Mouse (Mus musculus) ZHBTc4 (cell line): ENCODE measurements around the gene Sin3a.

Experiments
- DNase-seq: peaks from one replicate; pipeline ENCODE4 v3.0.0-alpha.2; 2011; ENCODE audit warnings: low read depth, low spot score

The Sin3a gene

DNA sequence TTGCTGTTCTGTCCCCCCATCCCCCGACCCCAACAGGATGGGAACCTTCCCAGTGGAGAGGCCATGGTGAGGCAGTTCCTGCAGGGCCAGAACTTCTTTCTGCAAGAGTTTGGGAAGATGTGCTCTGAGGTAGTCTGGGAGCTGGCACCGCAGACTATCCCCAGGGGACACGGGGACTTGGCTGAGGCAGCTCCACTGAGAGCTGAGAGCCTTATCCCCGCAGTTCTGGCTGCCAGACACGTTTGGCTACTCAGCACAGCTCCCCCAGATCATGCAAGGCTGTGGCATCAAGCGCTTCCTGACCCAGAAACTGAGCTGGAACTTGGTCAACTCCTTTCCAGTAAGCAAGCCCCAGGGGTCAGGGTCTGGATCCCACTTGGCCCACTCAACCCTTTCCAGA lies 65.4 kb downstream of the Sin3a start:
- DNase-seq = no peak

DNA sequence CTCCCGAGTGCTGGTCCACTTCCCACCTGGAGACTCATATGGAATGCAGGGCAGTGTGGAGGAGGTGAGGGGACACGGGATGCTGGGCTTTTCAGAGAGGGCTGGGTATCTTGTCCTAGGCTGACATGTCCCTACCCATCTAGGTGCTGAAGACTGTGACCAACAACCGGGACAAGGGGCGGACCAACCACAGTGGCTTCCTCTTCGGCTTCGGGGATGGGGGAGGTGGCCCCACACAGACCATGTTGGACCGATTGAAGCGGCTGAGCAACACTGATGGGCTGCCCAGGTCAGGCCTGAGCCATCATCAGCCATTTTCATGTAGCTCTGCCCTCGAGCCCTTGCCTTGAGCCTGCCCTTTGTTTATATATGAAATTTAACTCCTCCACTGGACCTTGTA lies 65.9 kb downstream of the Sin3a start:
- DNase-seq = no peak

DNA sequence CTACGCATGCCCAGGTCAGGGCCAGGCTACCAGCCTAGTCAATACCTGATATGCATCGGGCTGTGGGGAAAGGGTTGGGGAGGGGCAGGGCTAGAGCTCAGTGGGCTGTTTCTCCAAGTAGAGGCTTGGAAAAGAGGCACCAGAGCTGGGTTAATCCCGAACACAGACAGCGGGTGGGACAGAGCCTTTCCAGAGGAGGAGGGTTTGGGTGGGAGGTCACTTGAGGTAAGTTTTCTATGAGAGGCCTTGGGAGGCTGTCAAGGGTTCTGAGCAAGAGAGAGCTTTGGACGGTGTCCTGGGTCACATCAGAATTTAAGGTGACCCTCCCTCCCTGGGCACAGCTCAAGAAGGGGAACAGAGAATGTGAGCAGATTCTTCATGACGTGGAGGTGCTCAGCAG lies 66.7 kb downstream of the Sin3a start:
- DNase-seq = no peak

DNA sequence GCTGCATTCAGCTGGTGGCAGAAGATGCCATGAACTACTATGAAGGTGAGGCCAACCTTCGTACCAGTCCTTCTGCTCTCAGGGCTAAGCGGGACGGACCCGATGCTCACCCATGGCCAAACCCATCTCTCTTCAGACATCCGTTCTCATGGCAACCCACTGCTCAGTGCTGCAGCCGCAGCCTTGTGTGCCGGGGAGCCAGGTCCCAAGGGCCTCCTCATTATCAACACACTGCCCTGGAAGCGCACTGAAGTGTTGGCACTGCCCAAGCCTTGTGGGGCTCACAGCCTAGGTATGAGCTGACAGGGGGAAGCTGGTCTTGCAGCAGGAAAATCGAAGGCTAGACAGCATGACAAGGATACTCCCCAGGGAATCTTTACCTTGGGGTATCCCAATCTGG lies 67.3 kb downstream of the Sin3a start:
- DNase-seq = no peak

DNA sequence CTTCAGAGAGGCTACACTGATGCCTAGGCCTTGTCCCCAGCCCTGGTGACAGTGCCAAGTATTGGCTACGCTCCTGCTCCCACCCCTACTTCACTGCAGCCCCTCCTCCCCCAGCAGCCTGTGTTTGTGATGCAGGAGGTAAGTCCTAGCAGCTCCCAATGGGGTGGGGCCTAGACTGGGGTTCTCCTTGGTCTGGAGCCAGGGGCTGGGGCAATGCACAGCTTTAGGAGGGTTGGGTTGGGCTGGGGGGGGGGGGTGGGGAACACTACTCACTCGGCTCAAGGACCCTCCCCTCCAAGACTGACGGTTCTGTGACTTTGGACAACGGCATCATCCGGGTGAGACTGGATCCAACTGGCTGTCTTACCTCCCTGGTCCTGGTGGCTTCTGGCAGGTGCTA lies 67.7 kb downstream of the Sin3a start:
- peak; percentile 83 for DNase-seq

DNA sequence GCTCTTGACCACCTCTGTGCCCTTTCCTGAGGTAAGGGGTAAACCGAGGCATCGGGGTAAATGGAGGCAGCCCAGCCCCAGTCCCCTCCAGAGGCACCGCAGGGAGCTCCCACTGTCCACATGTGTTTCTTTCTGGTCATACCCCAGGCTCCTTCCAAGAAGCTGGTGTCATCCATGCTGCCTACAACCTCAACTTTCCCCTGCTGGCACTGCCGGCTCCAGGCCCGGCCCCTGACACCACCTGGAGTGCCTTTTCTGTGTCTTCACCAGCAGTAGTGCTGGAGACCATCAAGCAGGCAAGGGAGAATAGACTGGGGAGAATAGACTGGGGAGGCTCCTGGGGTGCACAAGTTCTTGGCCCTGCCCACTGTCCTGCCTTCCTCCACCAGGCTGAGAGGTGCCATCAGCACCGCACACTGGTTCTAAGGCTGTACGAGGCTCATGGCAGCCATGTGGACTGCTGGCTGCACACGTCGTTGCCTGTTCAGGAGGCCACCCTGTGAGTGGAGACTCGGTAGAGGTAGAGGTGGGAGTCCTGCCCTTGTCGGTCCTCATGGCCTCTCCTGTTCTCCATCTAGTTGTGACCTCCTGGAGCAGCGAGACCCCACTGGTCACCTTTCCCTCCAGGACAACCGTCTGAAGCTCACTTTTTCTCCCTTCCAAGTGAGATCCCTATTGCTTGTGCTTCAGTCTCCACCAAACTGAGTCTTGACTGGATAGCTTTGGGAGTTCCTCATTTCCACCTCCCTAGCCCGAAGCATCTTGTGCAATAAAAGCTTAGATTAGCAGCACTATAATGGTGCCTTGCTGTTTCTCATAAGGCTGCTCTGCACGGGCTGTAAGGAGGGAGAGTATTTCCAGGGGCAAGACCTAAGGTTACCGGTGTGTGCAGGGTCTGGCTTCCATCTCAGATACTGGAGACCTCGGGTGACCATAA lies 69.8 kb downstream of the Sin3a start:
- no peak for DNase-seq

DNA sequence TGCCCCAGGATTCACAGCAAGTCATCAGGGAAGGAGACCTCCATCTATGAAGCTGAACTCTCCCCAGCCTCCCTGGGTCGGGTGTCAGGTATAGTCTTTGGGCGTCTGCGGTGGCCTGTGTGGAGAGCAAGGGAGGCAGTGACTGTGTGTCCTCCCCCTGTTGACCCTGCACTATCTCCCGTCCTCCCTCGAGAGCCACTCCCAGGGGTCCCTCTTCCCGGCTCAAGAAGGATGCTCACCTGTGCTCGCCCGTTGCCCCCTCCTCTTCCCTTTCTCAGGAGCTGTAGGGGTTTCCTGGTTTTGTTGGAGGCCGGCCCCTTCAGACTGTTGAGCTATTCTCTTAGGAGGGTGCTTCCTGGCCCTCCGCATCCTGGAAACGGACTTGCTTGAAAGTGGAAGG lies 71.4 kb downstream of the Sin3a start:
- no peak for DNase-seq

DNA sequence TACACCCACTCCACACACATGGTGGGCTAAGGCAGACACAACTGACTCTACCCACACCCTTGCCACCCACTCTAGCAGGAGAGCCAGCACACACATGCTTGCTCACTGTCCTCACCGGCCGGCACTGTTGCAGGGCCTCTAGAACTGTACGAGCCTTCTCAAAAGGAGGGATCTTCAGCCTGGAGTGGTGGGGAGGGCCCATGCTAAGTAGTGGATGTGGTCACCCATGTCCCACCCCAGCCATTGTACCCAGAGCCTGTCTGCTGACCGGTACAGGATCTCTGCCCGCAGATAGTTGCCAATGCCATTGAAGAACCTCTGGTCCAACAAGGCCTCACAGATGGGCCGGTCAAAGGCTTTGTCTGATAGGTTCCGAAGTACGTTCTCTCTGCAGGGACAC lies 73.0 kb downstream of the Sin3a start:
- no peak for DNase-seq

DNA sequence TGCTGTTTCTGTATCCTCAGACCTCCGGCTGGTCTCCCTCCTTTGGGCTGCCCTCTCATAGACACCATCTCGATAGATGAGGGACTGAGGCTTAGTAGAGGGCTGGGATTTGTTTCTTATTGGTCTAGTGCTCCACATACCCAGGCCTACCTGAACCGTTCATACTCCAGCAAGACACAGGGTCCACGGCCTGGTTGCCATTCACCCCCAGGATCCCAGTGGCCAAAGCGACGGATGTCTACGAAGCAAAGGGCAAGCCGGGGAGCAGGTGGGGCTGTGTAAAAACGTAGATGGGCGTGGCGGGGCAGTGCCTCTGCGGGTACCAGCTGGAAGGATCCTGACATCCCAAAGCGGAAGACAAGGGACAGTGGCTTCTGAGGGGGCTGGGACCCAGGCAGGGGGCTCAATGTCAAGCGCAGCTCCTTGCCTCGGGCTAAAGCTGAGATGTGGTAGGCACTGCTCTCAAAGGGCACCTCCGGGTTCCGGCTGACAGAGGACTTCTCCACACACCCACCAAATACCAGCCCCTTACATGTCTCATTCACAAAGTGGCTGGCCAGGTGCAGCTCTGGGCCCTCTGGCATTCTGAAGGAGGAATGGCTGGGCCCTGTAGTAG lies 74.7 kb downstream of the Sin3a start:
- DNase-seq = no peak

DNA sequence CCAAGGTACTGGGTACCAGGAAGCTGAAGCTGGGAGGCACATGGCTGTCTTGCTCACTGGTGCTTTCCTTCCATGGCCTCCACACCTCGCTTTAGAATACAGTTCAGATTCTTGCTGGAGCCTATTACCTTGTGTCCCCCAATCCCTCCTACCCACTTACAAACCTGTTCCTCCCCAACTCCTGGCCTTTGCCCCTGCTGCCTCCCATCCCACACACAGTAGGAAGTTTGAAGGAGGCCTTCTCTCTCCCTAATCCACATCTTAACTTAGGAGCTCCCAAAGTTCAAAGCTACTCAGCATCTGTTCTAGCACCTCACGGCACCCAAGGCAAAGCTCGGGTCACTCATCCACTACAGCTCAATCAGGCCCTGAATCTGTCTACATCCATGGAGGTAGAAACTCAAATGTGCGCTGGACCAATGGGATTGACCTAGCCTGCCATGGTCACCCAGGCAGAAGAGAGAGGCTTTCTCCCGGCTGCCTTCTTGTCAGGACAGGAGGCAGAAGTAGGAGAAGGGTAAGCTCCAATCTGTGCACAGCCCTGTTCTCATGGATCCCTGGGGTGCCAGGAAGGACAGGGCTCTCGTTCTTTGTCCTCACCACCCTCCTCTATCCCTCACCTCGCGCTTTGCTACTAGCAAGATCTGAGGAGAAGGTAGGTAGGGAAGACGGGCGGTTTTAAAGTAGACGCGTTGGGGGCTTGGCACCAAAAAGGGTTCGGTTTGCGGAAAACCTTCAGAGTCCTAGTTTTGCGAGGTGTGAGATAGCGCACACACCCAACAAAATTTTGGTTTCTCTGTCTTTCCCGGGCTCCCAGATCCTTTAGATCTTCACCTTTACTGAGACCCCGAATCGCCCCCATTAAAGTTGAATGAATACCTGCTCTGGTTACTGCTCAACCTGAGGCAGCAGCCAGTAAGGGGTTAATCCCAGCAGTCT lies 75.6 kb downstream of the Sin3a start:
- peak; percentile 32 for DNase-seq

DNA sequence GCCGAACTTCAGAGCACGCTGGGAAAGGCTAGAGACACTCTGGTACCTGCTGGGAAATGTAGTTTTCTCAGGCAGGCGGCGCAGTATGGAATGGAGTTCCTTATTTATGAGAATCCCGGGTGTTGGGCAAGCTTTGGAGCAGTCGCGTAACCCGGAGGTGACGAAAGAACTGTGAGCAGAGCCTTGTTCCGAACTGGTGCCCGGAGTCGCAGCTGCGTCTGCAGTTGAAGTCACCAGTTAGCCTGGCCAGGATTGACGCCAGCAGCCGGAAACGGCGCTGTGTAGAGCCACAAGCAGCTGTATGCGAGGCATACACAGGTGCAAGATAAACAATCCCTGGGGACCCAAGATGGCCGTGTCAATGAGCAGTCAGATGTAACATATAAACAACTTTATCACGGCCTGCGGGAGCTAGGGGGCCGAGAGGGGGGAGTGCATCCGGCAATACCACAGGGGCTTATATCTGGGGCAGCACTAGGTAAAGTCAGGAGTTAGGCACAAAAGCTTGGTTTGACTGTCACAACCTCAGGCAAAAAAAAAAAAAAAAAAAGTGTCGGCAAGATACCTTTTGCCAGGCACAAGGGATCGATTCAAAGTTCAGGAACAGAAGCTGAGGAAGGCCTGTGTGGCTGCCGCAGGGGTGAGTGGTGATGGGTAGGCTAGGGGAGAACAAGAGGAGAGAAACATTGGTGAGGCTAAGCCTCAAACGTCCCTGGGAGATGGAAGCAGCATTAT lies 76.5 kb downstream of the Sin3a start, which contains the start of gene Neil1:
Neil1 (minus strand) TSS at position 162 of the 735 bp plus-strand sequence.
- peak; percentile 90 for DNase-seq

DNA sequence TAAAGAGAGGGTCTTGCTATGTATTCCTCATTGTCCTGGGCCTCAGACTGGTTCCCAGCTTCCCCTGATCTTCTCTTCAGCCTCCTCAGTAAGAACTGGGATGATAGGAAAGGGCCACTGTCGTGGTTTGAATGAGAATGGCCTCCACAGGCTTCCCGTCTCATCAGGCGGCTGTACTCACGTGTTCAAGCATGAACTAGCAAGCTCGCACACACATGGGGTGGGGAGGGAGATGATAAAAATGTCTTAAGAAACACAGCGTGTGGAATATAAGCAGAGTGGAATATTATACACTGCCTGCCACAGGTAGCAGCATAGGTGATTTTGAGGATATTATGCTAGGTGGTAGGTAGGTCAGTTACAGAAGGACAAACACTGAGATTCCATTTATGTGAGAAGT lies 77.2 kb downstream of the Sin3a start:
- DNase-seq = peak; percentile 42

DNA sequence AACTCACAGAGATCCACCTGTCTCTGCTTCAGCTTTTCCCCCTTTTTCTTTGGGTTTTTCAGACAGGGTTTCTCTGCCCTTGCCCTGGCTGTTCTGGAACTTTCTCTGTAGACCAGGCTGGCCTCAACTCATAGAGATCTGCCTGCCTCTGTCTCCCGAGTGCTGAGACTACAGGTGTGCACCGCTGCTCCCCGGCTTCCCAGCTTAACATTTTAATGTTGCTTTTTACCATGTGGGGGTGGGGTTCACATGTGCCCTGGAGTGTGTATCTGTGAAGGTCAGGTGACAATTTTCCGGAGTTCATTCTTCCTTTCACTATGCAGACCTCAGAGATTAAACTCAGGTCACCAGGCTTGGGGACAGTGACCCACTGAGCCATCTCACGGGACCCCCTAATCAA lies 78.4 kb downstream of the Sin3a start:
- no peak for DNase-seq

DNA sequence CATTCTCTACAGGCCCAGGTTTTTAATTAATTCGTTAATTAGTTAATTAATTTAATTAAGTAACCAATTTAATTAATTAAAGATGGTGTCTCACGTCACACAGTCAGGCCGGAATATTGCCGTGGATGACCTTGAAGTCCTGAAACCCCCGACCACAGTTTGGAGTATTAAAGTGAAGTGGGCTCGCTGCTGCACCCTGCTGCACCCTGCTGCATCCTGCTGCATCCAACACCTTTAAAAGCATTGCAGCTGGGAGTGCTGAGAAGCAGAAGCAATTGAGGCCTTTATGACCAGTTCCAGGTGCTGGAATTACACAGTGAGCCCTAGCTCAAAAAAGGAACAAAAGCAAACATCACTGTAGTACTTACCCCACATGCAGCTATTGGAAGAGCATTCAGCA lies 80.5 kb downstream of the Sin3a start:
- DNase-seq = no peak

DNA sequence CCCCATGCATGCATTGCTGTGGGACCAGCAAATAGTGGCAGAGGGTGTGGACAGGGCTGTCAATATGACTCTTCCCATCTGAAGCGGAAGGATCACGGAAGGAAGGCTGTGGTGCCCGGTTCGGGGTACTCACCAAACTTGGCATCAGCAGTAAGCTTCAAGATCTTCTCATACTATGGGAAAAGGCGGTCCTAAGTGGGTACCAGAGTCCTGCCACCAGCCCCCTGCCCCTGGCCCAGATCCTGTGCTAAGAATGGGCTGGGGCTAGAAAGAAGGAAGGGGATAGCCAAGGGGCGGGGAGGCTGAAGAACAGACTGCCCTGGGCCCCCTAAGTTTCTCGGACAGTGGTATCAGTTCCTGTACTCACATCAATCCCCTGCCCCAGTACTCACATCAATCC lies 84.5 kb downstream of the Sin3a start:
- DNase-seq = no peak

DNA sequence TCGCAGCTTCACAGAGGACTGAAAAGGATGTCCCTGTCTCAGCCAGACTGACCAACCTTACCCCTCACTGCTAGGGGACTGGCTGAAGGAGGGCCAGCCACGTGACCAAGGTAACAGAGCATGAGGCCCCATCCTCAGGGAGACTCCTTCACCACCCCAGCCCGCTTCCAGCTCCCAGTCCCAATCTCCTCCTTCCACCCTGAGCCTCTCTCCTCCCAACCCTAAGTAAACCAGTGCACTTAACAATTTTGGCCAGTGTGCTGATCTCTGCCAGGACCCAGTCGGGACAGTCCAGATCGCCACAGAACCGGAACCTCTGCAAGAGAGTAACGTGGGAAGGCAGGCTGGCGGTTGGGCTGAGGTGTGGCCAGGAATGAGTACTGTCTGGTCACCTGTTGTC lies 85.0 kb downstream of the Sin3a start:
- no peak for DNase-seq

DNA sequence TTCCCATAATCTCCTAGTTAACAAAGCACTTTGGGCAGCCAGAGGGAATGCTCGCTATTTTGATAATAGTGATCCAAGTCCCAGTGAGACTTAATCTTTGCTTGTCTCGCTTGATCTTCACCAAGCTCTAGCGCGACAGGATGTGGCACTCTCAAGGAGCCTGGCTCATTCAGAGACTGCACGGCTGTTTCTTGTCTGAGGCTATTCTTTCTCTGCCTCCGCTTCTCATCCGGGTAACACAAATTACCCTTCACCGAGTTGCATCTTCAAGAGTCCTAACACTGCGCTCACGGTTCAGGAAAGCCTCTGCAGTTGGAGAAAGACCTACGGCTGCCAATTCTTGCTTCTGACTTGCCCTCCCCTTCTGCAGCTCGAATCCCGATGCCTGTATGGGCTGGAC lies 85.7 kb downstream of the Sin3a start:
- no peak for DNase-seq

DNA sequence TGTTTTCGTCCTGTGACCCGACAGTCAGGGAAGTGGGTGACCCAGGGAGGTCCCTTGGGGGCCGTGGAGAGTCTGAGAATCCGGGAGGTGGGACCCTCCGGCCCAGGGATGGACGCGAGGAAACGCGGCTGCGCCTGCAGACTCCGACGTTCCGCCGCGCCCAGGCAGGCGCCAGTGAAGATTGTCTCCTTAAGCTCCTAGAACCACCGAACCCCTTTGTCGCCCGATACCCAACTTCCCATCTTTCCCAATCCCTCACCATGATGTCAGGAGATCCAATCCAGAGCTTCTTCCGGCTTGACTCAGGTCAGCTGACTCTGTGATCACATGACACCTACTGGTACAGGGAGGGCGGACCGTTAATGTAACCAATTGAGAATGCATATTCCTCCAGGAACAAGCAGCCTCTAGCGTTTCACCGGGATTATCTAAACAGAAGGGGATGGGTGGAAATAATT lies 86.2 kb downstream of the Sin3a start, which contains the start of gene Commd4:
Commd4 (minus strand) TSS at position 319 of the 458 bp plus-strand sequence.
- DNase-seq = peak; percentile 96

DNA sequence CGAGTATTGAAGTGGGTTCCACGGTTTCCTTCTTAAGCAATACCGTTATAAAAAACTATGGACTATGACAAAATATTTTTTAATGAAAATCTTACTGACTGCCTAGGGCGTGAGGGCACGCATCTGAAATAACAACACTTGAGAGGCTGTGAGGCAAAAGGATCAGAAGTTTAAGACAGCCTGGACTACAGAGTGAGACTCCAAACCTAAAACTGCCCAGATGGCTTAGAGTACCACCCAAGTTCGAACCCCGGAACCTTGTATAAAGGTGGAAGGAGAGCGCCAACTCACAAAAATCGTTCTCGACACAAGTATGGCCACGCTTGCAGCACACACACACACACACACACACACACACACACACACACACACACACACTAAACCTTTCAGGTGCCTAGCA lies 86.7 kb downstream of the Sin3a start:
- no peak for DNase-seq

DNA sequence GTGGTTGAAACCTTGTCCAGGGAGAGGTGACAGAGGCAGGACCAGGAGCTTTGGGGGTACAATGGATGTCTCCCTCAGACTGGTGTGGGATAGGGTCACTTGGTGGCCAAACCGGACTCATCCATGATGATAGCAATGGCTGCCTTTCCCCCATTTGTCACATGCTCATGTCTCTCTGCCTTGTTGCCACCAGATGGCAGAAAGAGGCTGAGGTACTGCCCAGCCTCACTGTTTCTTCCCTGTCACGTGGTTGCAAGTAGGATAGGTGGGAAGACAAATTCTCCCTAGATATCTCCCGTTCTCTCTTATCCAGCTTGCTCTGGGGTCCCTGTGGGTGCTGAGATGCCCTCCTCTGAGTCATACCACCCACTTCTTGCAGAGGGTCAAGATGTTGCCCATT lies 90.7 kb downstream of the Sin3a start:
- DNase-seq = peak; percentile 89

DNA sequence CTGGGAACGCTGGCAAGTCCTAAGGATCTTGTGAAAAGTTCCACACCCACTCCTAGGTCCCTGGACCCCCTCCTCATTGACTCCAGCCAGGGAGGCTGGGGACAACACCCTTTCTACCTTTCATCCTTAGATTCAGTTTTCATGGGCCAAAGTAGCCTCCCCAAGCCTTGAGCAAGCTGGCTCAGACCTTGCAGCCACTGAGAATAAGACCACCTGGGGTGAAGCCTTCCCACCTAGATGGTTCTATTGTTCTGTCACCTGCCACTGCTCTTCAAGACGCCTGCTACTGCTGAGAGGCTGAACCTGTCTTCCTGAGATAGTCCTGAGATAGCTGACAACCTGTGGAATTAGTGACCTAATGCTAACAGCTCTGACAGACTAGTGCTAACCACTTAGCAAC lies 91.3 kb downstream of the Sin3a start:
- peak; percentile 94 for DNase-seq
